Mouse (Mus musculus) megakaryocyte, embryonic 14.5 days (primary cell): ENCODE data around the gene Dnhd1.

ENCODE experiments used
- FLI1 ChIP-seq: IDR thresholded peaks from 2 replicates; pipeline ENCODE4 v1.6.1; 2012; ENCODE audit warnings: low read length, inconsistent platforms, mixed read lengths
- GATA1 ChIP-seq: IDR thresholded peaks from 3 replicates; pipeline ENCODE4 v1.6.1; 2012; ENCODE audit warnings: mixed read lengths, low read length, inconsistent platforms, borderline replicate concordance

DNA sequence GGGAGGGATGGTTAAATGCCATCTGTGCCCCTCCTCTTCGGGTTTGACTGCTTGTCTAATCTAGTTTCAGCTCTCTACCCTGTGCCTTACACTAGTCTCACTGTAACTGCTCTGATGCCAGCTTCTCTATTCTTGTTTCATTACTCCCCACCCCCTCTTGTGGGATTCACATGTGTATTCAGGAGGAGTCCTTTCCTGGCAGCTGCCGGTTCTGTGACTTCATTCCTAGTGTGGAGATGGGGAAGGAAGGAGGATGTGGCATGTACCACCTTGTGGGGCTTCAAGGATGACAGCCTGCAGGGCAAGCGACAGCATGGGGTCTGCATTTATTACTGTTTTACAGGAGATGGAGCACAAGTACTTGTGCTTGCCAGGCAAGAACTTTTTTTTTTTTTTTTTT, 8.7 kb upstream of the Dnhd1 start:
- no peak for TF ChIP-seq GATA1
- no peak for TF ChIP-seq FLI1
